Mouse (Mus musculus) cerebellum, adult 2 months (tissue): ENCODE results near the gene Rnase9. TPM values are rescaled to one million over a fixed set of nuclear protein-coding genes. Genes with fewer than 3 reads are reported as not detected.

Source experiments
- DNase-seq, 2 experiments: peaks; one replicate each; pipeline ENCODE4 v3.0.0; 2021
- H3K27ac ChIP-seq: fragments of 200-500 bp; 2 replicates; pipeline ENCODE4 v1.5.1; 2012; ENCODE audit warnings: low read length, control low read depth, inconsistent platforms; ENCODE audit not compliant: insufficient read depth
- H3K27me3 ChIP-seq: fragments of 200-500 bp; 2 replicates; pipeline ENCODE4 v1.6.1; 2012; ENCODE audit warnings: inconsistent platforms, mild to moderate bottlenecking, low read length, moderate library complexity; ENCODE audit not compliant: control insufficient read depth, insufficient read depth
- H3K4me1 ChIP-seq: fragments of 200-500 bp; 2 replicates; pipeline ENCODE4 v1.6.1; 2011; ENCODE audit warnings: low read length; ENCODE audit not compliant: control insufficient read depth, insufficient read depth
- H3K4me3 ChIP-seq: fragments of 200-500 bp; replicated peaks from 2 replicates; pipeline ENCODE3; 2011; ENCODE audit warnings: mild to moderate bottlenecking, low read depth, low read length, control low read depth; ENCODE audit not compliant: insufficient read depth
- CTCF ChIP-seq: fragments of 200-500 bp; IDR thresholded peaks from 2 replicates; pipeline ENCODE4 v1.5.1; 2011; ENCODE audit warnings: low read depth, mild to moderate bottlenecking, control low read depth, low read length, moderate library complexity, borderline replicate concordance; ENCODE audit not compliant: insufficient read depth
- POLR2A ChIP-seq: fragments of 200-500 bp; IDR thresholded peaks from 2 replicates; pipeline ENCODE4 v1.6.1; 2011; ENCODE audit warnings: low read length, control low read depth, borderline replicate concordance; ENCODE audit not compliant: insufficient read depth
- WGBS: fragments of 180-500 bp; shearing (Covaris S2); methylation state at CpG from one replicate; pipeline ENCODE4 v1.1.7; 2018; 5-methylcytosine and 5-hydroxymethylcytosine counted together
- polyA plus RNA-seq: library from polyadenylated mRNA; depleted of rRNA; stranded (reverse); fragments of >200 nt; gene quantifications from 2 replicates; pipeline ENCODE4 v1.2.3, GENCODE M21; 2012

The Rnase9 gene
- polyA plus RNA-seq, 1 experiment = not detected

GRCm38 (mm10) chr14:51085086-51085485, 43.4 kb upstream of the Rnase9 start:
- no peak for DNase-seq
- Histone ChIP-seq H3K27ac (no peak overlapping the region), H3K27me3 (no peaks in the 10 kb centered on the region), H3K4me3 (no peak overlapping the region), H3K4me1 (no peaks in the 10 kb centered on the region)
- 89% methylated on average over 2 of the region's 2 CpGs for WGBS
- no peak for TF ChIP-seq CTCF
- TF ChIP-seq POLR2A = no peak

- no peak for DNase-seq
- H3K27ac ChIP-seq = no peak overlapping the region
- no peaks in the 10 kb centered on the region for H3K27me3 ChIP-seq
- TF ChIP-seq CTCF (no peak), POLR2A (no peak)
- no peak overlapping the region for H3K4me3 ChIP-seq
- 30% methylated on average over 7 of the region's 7 CpGs for WGBS
- no peaks in the 10 kb centered on the region for H3K4me1 ChIP-seq
Observed at GRCm38 (mm10) chr14:51083805-51084204, 42.1 kb upstream of the Rnase9 start.

GRCm38 (mm10) chr14:51082599-51083581, 41.2 kb upstream of the Rnase9 start:
- no peak for TF ChIP-seq CTCF
- Histone ChIP-seq H3K4me1 (no peaks in the 10 kb centered on the region), H3K27me3 (no peaks in the 10 kb centered on the region), H3K27ac (no peak overlapping the region), H3K4me3 (peak overlapping the region; percentile 68)
- 4% methylated on average over 40 of the region's 40 CpGs for WGBS
- peak; percentile 52 to 69 for DNase-seq

GRCm38 (mm10) chr14:51081035-51081434, 39.4 kb upstream of the Rnase9 start:
- Histone ChIP-seq H3K4me3 (no peak overlapping the region), H3K27ac (no peak overlapping the region), H3K27me3 (no peaks in the 10 kb centered on the region), H3K4me1 (no peaks in the 10 kb centered on the region)
- no peak for DNase-seq
- TF ChIP-seq CTCF (no peak), POLR2A (no peak)
- WGBS = 91% methylated on average over 2 of the region's 2 CpGs

- no peak for TF ChIP-seq POLR2A
- TF ChIP-seq CTCF = no peak
- Histone ChIP-seq H3K27ac (no peak overlapping the region), H3K27me3 (no peaks in the 10 kb centered on the region), H3K4me3 (no peak overlapping the region), H3K4me1 (no peaks in the 10 kb centered on the region)
- WGBS = 96% methylated on average over 1 of the region's 1 CpGs
- DNase-seq = no peak
Observed at GRCm38 (mm10) chr14:51079180-51079579, 37.5 kb upstream of the Rnase9 start.

GRCm38 (mm10) chr14:51074335-51074734, 32.7 kb upstream of the Rnase9 start, which contains the start of gene Olfr750:
Gene Olfr750 (minus strand): TSS chr14:51074435.
- no peak for DNase-seq
- Histone ChIP-seq H3K4me3 (no peak within 1 kb of the TSS), H3K27me3 (no peaks in the 10 kb centered on the region), H3K4me1 (no peaks in the 10 kb centered on the region), H3K27ac (no peak within 1 kb of the TSS)
- WGBS = 84% methylated on average over 3 of the region's 3 CpGs
- TF ChIP-seq POLR2A = no peak
- no peak for TF ChIP-seq CTCF

GRCm38 (mm10) chr14:51069617-51070016, 27.9 kb upstream of the Rnase9 start:
- Histone ChIP-seq H3K4me1 (no peaks in the 10 kb centered on the region; the same call in 1 of the 2 replicates), H3K4me3 (no peak overlapping the region), H3K27ac (no peak overlapping the region), H3K27me3 (no peaks in the 10 kb centered on the region)
- 94% methylated on average over 2 of the region's 2 CpGs for WGBS
- no peak for TF ChIP-seq POLR2A
- TF ChIP-seq CTCF = no peak
- no peak for DNase-seq

GRCm38 (mm10) chr14:51068956-51069355, 27.3 kb upstream of the Rnase9 start:
- Histone ChIP-seq H3K4me1 (no peaks in the 10 kb centered on the region; the same call in 1 of the 2 replicates), H3K4me3 (no peak overlapping the region), H3K27ac (no peak overlapping the region), H3K27me3 (no peaks in the 10 kb centered on the region)
- no peak for TF ChIP-seq CTCF
- TF ChIP-seq POLR2A = no peak
- no peak for DNase-seq
- WGBS = 91% methylated on average over 5 of the region's 5 CpGs

- H3K4me3 ChIP-seq = no peak overlapping the region
- WGBS = 94% methylated on average over 5 of the region's 5 CpGs
- TF ChIP-seq POLR2A (no peak), CTCF (no peak)
- peaks cover 2% of the 10 kb centered on the region; the same call in 1 of the 2 replicates for H3K4me1 ChIP-seq
- H3K27ac ChIP-seq = no peak overlapping the region
- no peaks in the 10 kb centered on the region for H3K27me3 ChIP-seq
- no peak for DNase-seq
Observed at GRCm38 (mm10) chr14:51060761-51061160, 19.1 kb upstream of the Rnase9 start.
